Mouse (Mus musculus): ENCODE results near the gene Lats1. TPM values are rescaled to one million over a fixed set of nuclear protein-coding genes. Genes with fewer than 3 reads are reported as not detected.

Lats1 gene
- polyA plus RNA-seq, 1 experiment, result 13.8 TPM

- TF ChIP-seq CTCF (conservative IDR thresholded peaks at IDR 0.05; ENCODE audit: insufficient read depth, insufficient read length, low read depth, low read length) (no peak), POLR2A (IDR thresholded peaks at IDR 0.05; ENCODE audit: low read depth, low read length) (no peak)
- Histone ChIP-seq H3K27me3 (replicated peaks; ENCODE audit: control insufficient read depth, insufficient read depth, low read length) (no peaks in the 10 kb centered on the region), H3K27ac (ENCODE audit: insufficient read depth, low read depth, low read length) (no peak overlapping the region), H3K4me3 (ENCODE audit: insufficient read depth, low read depth, low read length) (no peak overlapping the region), H3K4me1 (ENCODE audit: control insufficient read depth, insufficient read depth, low read length) (peaks cover 20% of the 10 kb centered on the region), H3K36me3 (ENCODE audit: control insufficient read depth, insufficient read depth, low read length) (no peaks in the 10 kb centered on the region; the same call in 1 of the 2 replicates)
- 33% methylated on average over 3 of the region's 3 CpGs for WGBS
- no peak for DNase-seq
Observed at GRCm38 (mm10) chr10:7682249-7682648, 1.2 kb downstream of the Lats1 start.

- Histone ChIP-seq H3K27me3 (replicated peaks; ENCODE audit: control insufficient read depth, insufficient read depth, low read length) (no peaks in the 10 kb centered on the region), H3K4me3 (ENCODE audit: insufficient read depth, low read depth, low read length) (no peak overlapping the region), H3K36me3 (ENCODE audit: control insufficient read depth, insufficient read depth, low read length) (no peaks in the 10 kb centered on the region), H3K4me1 (ENCODE audit: control insufficient read depth, insufficient read depth, low read length) (peaks cover 8% of the 10 kb centered on the region), H3K27ac (ENCODE audit: insufficient read depth, low read depth, low read length) (no peak overlapping the region)
- WGBS, result 89% methylated on average over 6 of the region's 6 CpGs
- no peak for DNase-seq
- TF ChIP-seq CTCF (conservative IDR thresholded peaks at IDR 0.05; ENCODE audit: insufficient read depth, insufficient read length, low read depth, low read length), result no peak
- TF ChIP-seq POLR2A (IDR thresholded peaks at IDR 0.05; ENCODE audit: low read depth, low read length), result no peak
Observed at GRCm38 (mm10) chr10:7686902-7687301, 5.9 kb downstream of the Lats1 start.

- Histone ChIP-seq H3K27me3 (replicated peaks; ENCODE audit: control insufficient read depth, insufficient read depth, low read length) (no peaks in the 10 kb centered on the region), H3K4me1 (ENCODE audit: control insufficient read depth, insufficient read depth, low read length) (no peaks in the 10 kb centered on the region), H3K27ac (ENCODE audit: insufficient read depth, low read depth, low read length) (no peak overlapping the region), H3K36me3 (ENCODE audit: control insufficient read depth, insufficient read depth, low read length) (peaks cover 8% of the 10 kb centered on the region), H3K4me3 (ENCODE audit: insufficient read depth, low read depth, low read length) (no peak overlapping the region)
- no peak for DNase-seq
- TF ChIP-seq CTCF (conservative IDR thresholded peaks at IDR 0.05; ENCODE audit: insufficient read depth, insufficient read length, low read depth, low read length) (no peak), POLR2A (IDR thresholded peaks at IDR 0.05; ENCODE audit: low read depth, low read length) (no peak)
Observed at GRCm38 (mm10) chr10:7695286-7695685, 14.3 kb downstream of the Lats1 start.

GRCm38 (mm10) chr10:7700120-7700519 lies 19.1 kb downstream of the Lats1 start:
- TF ChIP-seq POLR2A (IDR thresholded peaks at IDR 0.05; ENCODE audit: low read depth, low read length) (no peak), CTCF (conservative IDR thresholded peaks at IDR 0.05; ENCODE audit: insufficient read depth, insufficient read length, low read depth, low read length) (no peak)
- 73% methylated on average over 3 of the region's 3 CpGs for WGBS
- no peak for DNase-seq
- Histone ChIP-seq H3K36me3 (ENCODE audit: control insufficient read depth, insufficient read depth, low read length) (peaks cover 13% of the 10 kb centered on the region), H3K4me3 (ENCODE audit: insufficient read depth, low read depth, low read length) (no peak overlapping the region), H3K4me1 (ENCODE audit: control insufficient read depth, insufficient read depth, low read length) (no peaks in the 10 kb centered on the region), H3K27me3 (replicated peaks; ENCODE audit: control insufficient read depth, insufficient read depth, low read length) (no peaks in the 10 kb centered on the region), H3K27ac (ENCODE audit: insufficient read depth, low read depth, low read length) (no peak overlapping the region)

- no peak for DNase-seq
- WGBS, result 78% methylated on average over 6 of the region's 6 CpGs
- Histone ChIP-seq H3K36me3 (ENCODE audit: control insufficient read depth, insufficient read depth, low read length) (peaks cover 13% of the 10 kb centered on the region), H3K4me1 (ENCODE audit: control insufficient read depth, insufficient read depth, low read length) (no peaks in the 10 kb centered on the region), H3K4me3 (ENCODE audit: insufficient read depth, low read depth, low read length) (no peak overlapping the region), H3K27me3 (replicated peaks; ENCODE audit: control insufficient read depth, insufficient read depth, low read length) (no peaks in the 10 kb centered on the region), H3K27ac (ENCODE audit: insufficient read depth, low read depth, low read length) (no peak overlapping the region)
- TF ChIP-seq POLR2A (IDR thresholded peaks at IDR 0.05; ENCODE audit: low read depth, low read length), result no peak
- TF ChIP-seq CTCF (conservative IDR thresholded peaks at IDR 0.05; ENCODE audit: insufficient read depth, insufficient read length, low read depth, low read length), result no peak
Observed at GRCm38 (mm10) chr10:7702586-7702985, 21.6 kb downstream of the Lats1 start.

GRCm38 (mm10) chr10:7710121-7710520 lies 29.1 kb downstream of the Lats1 start:
- TF ChIP-seq CTCF (conservative IDR thresholded peaks at IDR 0.05; ENCODE audit: insufficient read depth, insufficient read length, low read depth, low read length) (no peak), POLR2A (IDR thresholded peaks at IDR 0.05; ENCODE audit: low read depth, low read length) (no peak)
- Histone ChIP-seq H3K27me3 (replicated peaks; ENCODE audit: control insufficient read depth, insufficient read depth, low read length) (no peaks in the 10 kb centered on the region), H3K4me3 (ENCODE audit: insufficient read depth, low read depth, low read length) (no peak overlapping the region), H3K27ac (ENCODE audit: insufficient read depth, low read depth, low read length) (no peak overlapping the region), H3K36me3 (ENCODE audit: control insufficient read depth, insufficient read depth, low read length) (peaks cover 10% of the 10 kb centered on the region), H3K4me1 (ENCODE audit: control insufficient read depth, insufficient read depth, low read length) (no peaks in the 10 kb centered on the region)
- no peak for DNase-seq
- 83% methylated on average over 5 of the region's 5 CpGs for WGBS

GRCm38 (mm10) chr10:7712506-7712905 lies 31.5 kb downstream of the Lats1 start:
- 92% methylated on average over 13 of the region's 13 CpGs for WGBS
- no peak for TF ChIP-seq CTCF (conservative IDR thresholded peaks at IDR 0.05; ENCODE audit: insufficient read depth, insufficient read length, low read depth, low read length)
- TF ChIP-seq POLR2A (IDR thresholded peaks at IDR 0.05; ENCODE audit: low read depth, low read length), result no peak
- DNase-seq, result no peak
- Histone ChIP-seq H3K4me3 (ENCODE audit: insufficient read depth, low read depth, low read length) (no peak overlapping the region), H3K27me3 (replicated peaks; ENCODE audit: control insufficient read depth, insufficient read depth, low read length) (no peaks in the 10 kb centered on the region), H3K4me1 (ENCODE audit: control insufficient read depth, insufficient read depth, low read length) (no peaks in the 10 kb centered on the region), H3K27ac (ENCODE audit: insufficient read depth, low read depth, low read length) (no peak overlapping the region), H3K36me3 (ENCODE audit: control insufficient read depth, insufficient read depth, low read length) (peaks cover 10% of the 10 kb centered on the region)

- H3K4me1 ChIP-seq (ENCODE audit: control insufficient read depth, insufficient read depth, low read length), result no peaks in the 10 kb centered on the region
- peaks cover 10% of the 10 kb centered on the region for H3K36me3 ChIP-seq (ENCODE audit: control insufficient read depth, insufficient read depth, low read length)
- WGBS, result 53% methylated on average over 7 of the region's 7 CpGs
- H3K27ac ChIP-seq (ENCODE audit: insufficient read depth, low read depth, low read length), result no peak overlapping the region
- H3K27me3 ChIP-seq (replicated peaks; ENCODE audit: control insufficient read depth, insufficient read depth, low read length), result no peaks in the 10 kb centered on the region
- H3K4me3 ChIP-seq (ENCODE audit: insufficient read depth, low read depth, low read length), result no peak overlapping the region
- no peak for TF ChIP-seq POLR2A (IDR thresholded peaks at IDR 0.05; ENCODE audit: low read depth, low read length)
- TF ChIP-seq CTCF (conservative IDR thresholded peaks at IDR 0.05; ENCODE audit: insufficient read depth, insufficient read length, low read depth, low read length), result no peak
- no peak for DNase-seq
Observed at GRCm38 (mm10) chr10:7715056-7715455, 34.0 kb downstream of the Lats1 start.
